Comparison of ENCODE assay signal across 20 mouse cellular contexts in genomic region chr8:103407631-103408030, GRCm38 (mm10).
A peak's percentile ranks its signal among the peaks of the same experiment; 100 is the strongest.
DNase-seq lines count a peak whose midpoint lies in the region; ATAC-seq and TF ChIP-seq lines count a peak whose summit lies in the region.
"Had no signal": no experiment of that assay in that cellular context is flagged by ENCODE, and none has a peak within 500 bp of the region (broad histone marks: within the 10 kb centered on the region; RNA-seq: fewer than 3 reads in every experiment).

No protein-coding gene starts in this region.

- H3K27me3 ChIP-seq in lung, embryonic 14.5 days (ENCODE audit: insufficient read depth, low read length) = no peaks in the 10 kb centered on the region
- no peaks in the 10 kb centered on the region for H3K27me3 ChIP-seq in lung, postnatal 0 days (replicated peaks; ENCODE audit: insufficient read depth, low read length)
- H3K27me3 ChIP-seq in kidney, postnatal 0 days (ENCODE audit: insufficient read depth, low read length) = no peaks in the 10 kb centered on the region
- H3K27me3 ChIP-seq: heart, embryonic 15.5 days; hindbrain, embryonic 12.5 days; limb, embryonic 15.5 days; midbrain, embryonic 13.5 days; neural tube, embryonic 15.5 days had no signal

- intact Hi-C loops in gastrocnemius, adult 2 months (cut with DNase I) = no loop called here

- no peak overlapping the region for H3K4me2 ChIP-seq in lung, embryonic 14.5 days
- no peak overlapping the region for H3K4me2 ChIP-seq in lung, postnatal 0 days (replicated peaks; ENCODE audit: low read depth, low read length)
- no peak overlapping the region for H3K4me2 ChIP-seq in kidney, postnatal 0 days (ENCODE audit: low read length)
- H3K4me2 ChIP-seq: heart, embryonic 15.5 days; hindbrain, embryonic 12.5 days; limb, embryonic 15.5 days; midbrain, embryonic 13.5 days; neural tube, embryonic 15.5 days had no signal

- ATAC-seq in lung, embryonic 14.5 days (ENCODE audit: insufficient read depth) = no peak
- ATAC-seq in lung, postnatal 0 days = no peak
- ATAC-seq in kidney, postnatal 0 days (replicated peaks; ENCODE audit: low FRiP score, low read depth) = no peak
- ATAC-seq: activated CD4-positive, CD25-positive, alpha-beta regulatory T cell, adult 4 months; inflammation-experienced regulatory T-cells, adult 6 months; midbrain, embryonic 13.5 days had no signal

- DNase-seq in heart, adult 11 months = peak; percentile 91
- no peak for DNase-seq in heart, adult 9 months (ENCODE audit: low spot score in 2 of 2)
- DNase-seq in lung, embryonic 14.5 days = peak; percentile 23
- no peak for DNase-seq in lung, postnatal 0 days (ENCODE audit: low spot score)
- DNase-seq in adrenal gland, postnatal 36 days = peak; percentile 11 to 29
- DNase-seq in kidney, postnatal 0 days (ENCODE audit: low spot score) = peak; percentile 46
- no peak for DNase-seq in gastrocnemius, adult 2 months
- DNase-seq: cerebellum, adult 2 months; gastrocnemius, postnatal 14 days; layer of hippocampus, postnatal 36 days; retina, postnatal 1 day; thymus, adult 2 months had no signal

- no peak overlapping the region for H3K4me3 ChIP-seq in lung, embryonic 14.5 days (ENCODE audit: low read depth, low read length)
- no peak overlapping the region for H3K4me3 ChIP-seq in lung, postnatal 0 days (ENCODE audit: low read depth, low read length)
- H3K4me3 ChIP-seq in kidney, postnatal 0 days (replicated peaks; ENCODE audit: low read depth, low read length) = no peak overlapping the region
- H3K4me3 ChIP-seq in gastrocnemius, adult 2 months = no peak overlapping the region
- H3K4me3 ChIP-seq: heart, embryonic 15.5 days; hindbrain, embryonic 12.5 days; limb, embryonic 15.5 days; midbrain, embryonic 13.5 days; myocyte; neural tube, embryonic 15.5 days had no signal

- H3K9ac ChIP-seq in lung, embryonic 14.5 days = no peak overlapping the region
- no peak overlapping the region for H3K9ac ChIP-seq in lung, postnatal 0 days (replicated peaks; ENCODE audit: low read depth)
- no peak overlapping the region for H3K9ac ChIP-seq in kidney, postnatal 0 days (ENCODE audit: low read depth, low read length)
- H3K9ac ChIP-seq: heart, embryonic 15.5 days; hindbrain, embryonic 12.5 days; limb, embryonic 15.5 days; midbrain, embryonic 13.5 days; neural tube, embryonic 15.5 days had no signal

- H3K27ac ChIP-seq in lung, embryonic 14.5 days (ENCODE audit: low read depth) = peak overlapping the region; percentile 32; the same call in 1 of the 2 replicates
- H3K27ac ChIP-seq in lung, postnatal 0 days (ENCODE audit: low read length) = no peak overlapping the region
- H3K27ac ChIP-seq in kidney, postnatal 0 days = no peak overlapping the region
- no peak overlapping the region for H3K27ac ChIP-seq in gastrocnemius, adult 2 months
- H3K27ac ChIP-seq: hindbrain, embryonic 12.5 days; midbrain, embryonic 13.5 days; neural tube, embryonic 15.5 days had no signal

- no peak for TF ChIP-seq CTCF in lung, embryonic 14.5 days (IDR thresholded peaks at IDR 0.05; ENCODE audit: low read depth)
- no peak for TF ChIP-seq CTCF in lung, postnatal 0 days (IDR thresholded peaks at IDR 0.05)
- TF ChIP-seq CTCF in kidney, postnatal 0 days (IDR thresholded peaks at IDR 0.05; ENCODE audit: low read depth) = no peak
- TF ChIP-seq CTCF in gastrocnemius, adult 2 months (IDR thresholded peaks at IDR 0.05) = no peak

- H3K9me3 ChIP-seq in lung, embryonic 14.5 days (ENCODE audit: low read depth, low read length) = no peaks in the 10 kb centered on the region
- no peaks in the 10 kb centered on the region for H3K9me3 ChIP-seq in lung, postnatal 0 days (ENCODE audit: low read length)
- no peaks in the 10 kb centered on the region for H3K9me3 ChIP-seq in kidney, postnatal 0 days (replicated peaks; ENCODE audit: low read length)
- H3K9me3 ChIP-seq: heart, embryonic 15.5 days; hindbrain, embryonic 12.5 days; limb, embryonic 15.5 days; midbrain, embryonic 13.5 days; neural tube, embryonic 15.5 days had no signal

- TF ChIP-seq EP300 in lung, postnatal 0 days (IDR thresholded peaks at IDR 0.05) = no peak

- H3K36me3 ChIP-seq in lung, embryonic 14.5 days (ENCODE audit: insufficient read depth) = no peaks in the 10 kb centered on the region
- no peaks in the 10 kb centered on the region for H3K36me3 ChIP-seq in lung, postnatal 0 days (ENCODE audit: insufficient read depth, low read length)
- H3K36me3 ChIP-seq in kidney, postnatal 0 days (ENCODE audit: insufficient read depth, low read length) = no peaks in the 10 kb centered on the region
- H3K36me3 ChIP-seq: heart, embryonic 15.5 days; hindbrain, embryonic 12.5 days; limb, embryonic 15.5 days; midbrain, embryonic 13.5 days; neural tube, embryonic 15.5 days had no signal

- peaks cover 9% of the 10 kb centered on the region; the same call in 1 of the 2 replicates for H3K4me1 ChIP-seq in lung, embryonic 14.5 days (ENCODE audit: insufficient read depth)
- no peaks in the 10 kb centered on the region for H3K4me1 ChIP-seq in lung, postnatal 0 days (ENCODE audit: insufficient read depth, low read depth, low read length)
- 0 out of 2 replicates have a peak, but pooled peaks cover 3% of the 10 kb centered on the region for H3K4me1 ChIP-seq in kidney, postnatal 0 days (replicated peaks; ENCODE audit: insufficient read depth, low read length)
- H3K4me1 ChIP-seq: hindbrain, embryonic 12.5 days; midbrain, embryonic 13.5 days; neural tube, embryonic 15.5 days had no signal

- whole genome bisulfite sequencing in lung, embryonic 14.5 days = 64% methylated on average over 5 of the region's 5 CpGs
- WGBS in lung, postnatal 0 days = 71% methylated on average over 5 of the region's 5 CpGs
- 44% methylated on average over 5 of the region's 5 CpGs for WGBS in kidney, postnatal 0 days

Comparison
In these comparisons a context has a peak if more than half of its experiments do, and no peak if none do; other contexts are left out.
1. DNase-seq: peak in heart, adult 11 months (single experiment), lung, embryonic 14.5 days (single experiment), adrenal gland, postnatal 36 days (2 of 2) and kidney, postnatal 0 days (single experiment); none in heart, adult 9 months (0 of 2), lung, postnatal 0 days (single experiment) and gastrocnemius, adult 2 months (single experiment).